Mouse (Mus musculus) G1E (cell line): ENCODE results near the gene Hoxc12. TPM values are rescaled to one million over a fixed set of nuclear protein-coding genes. Genes with fewer than 3 reads are reported as not detected.
A peak's percentile ranks its signal among the peaks of the same experiment; 100 is the strongest.

Source experiments
- ATAC-seq: 2 replicates; pipeline ENCODE4 v1.8.0; 2016; ENCODE audit warnings: mild to moderate bottlenecking; ENCODE audit not compliant: insufficient number of reproducible peaks, poor library complexity, low FRiP score, severe bottlenecking; ENCODE audit errors: extremely low read depth
- DNase-seq: peaks from one replicate; pipeline ENCODE4 v3.0.0; 2012; ENCODE audit warnings: low spot score
- H3K27me3 ChIP-seq: 2 replicates; pipeline ENCODE4 v1.6.1; 2012; ENCODE audit warnings: mild to moderate bottlenecking, low read length, inconsistent platforms; ENCODE audit not compliant: insufficient read depth
- H3K36me3 ChIP-seq: replicated peaks from 2 replicates; pipeline ENCODE3; 2012; ENCODE audit warnings: mild to moderate bottlenecking, inconsistent platforms
- H3K4me1 ChIP-seq: 2 replicates; pipeline ENCODE4 v1.6.1; 2012; ENCODE audit warnings: low read depth, low read length, inconsistent platforms, mixed read lengths; ENCODE audit not compliant: insufficient read depth
- H3K4me3 ChIP-seq: 2 replicates; pipeline ENCODE4 v1.5.1; 2012; ENCODE audit warnings: low read depth, mild to moderate bottlenecking, inconsistent platforms, low read length, moderate library complexity, mixed read lengths
- H3K9me3 ChIP-seq: replicated peaks from 2 replicates; pipeline ENCODE4 v1.6.1; 2012; ENCODE audit warnings: inconsistent platforms
- CTCF ChIP-seq: IDR thresholded peaks from 2 replicates; pipeline ENCODE4 v1.5.1; 2012; ENCODE audit warnings: low read depth, low read length, inconsistent platforms, mixed read lengths
- GATA1 ChIP-seq: IDR thresholded peaks from 2 replicates; pipeline ENCODE4 v1.6.1; 2012; ENCODE audit warnings: borderline replicate concordance, low read length, inconsistent platforms, mixed read lengths
- GATA2 ChIP-seq: IDR thresholded peaks from 2 replicates; pipeline ENCODE4 v1.6.1; 2012; ENCODE audit warnings: low read depth, low read length, inconsistent platforms, borderline replicate concordance
- POLR2AphosphoS5 ChIP-seq: IDR thresholded peaks from 2 replicates; pipeline ENCODE4 v1.6.1; 2012; ENCODE audit warnings: low read depth, low read length, inconsistent platforms; ENCODE audit not compliant: insufficient replicate concordance
- TAL1 ChIP-seq: conservative IDR thresholded peaks from 2 replicates; pipeline ENCODE4 v1.6.1; 2012; ENCODE audit warnings: low read depth, low read length, inconsistent platforms, mixed read lengths
- polyA plus RNA-seq: library from polyadenylated mRNA; stranded (reverse); fragments of >175 nt; gene quantifications from 2 replicates; pipeline ENCODE4 v1.2.3, GENCODE M21; 2012
- total RNA-seq, 2 experiments: library from RNA; stranded (forward) in 1 of 2; stranded (reverse) in 1 of 2; fragments of 200-1000 nt in 1 of 2; fragments of >200 nt in 1 of 2; fragmentation: Nextera tagmentation in 1 of 2; gene quantifications; 2 replicates each; pipeline ENCODE4 v1.2.3; 2014 to 2017

Hoxc12 gene
- total and polyA plus RNA-seq, 3 experiments = not detected

GRCm38 (mm10) chr15:102966776-102967311 lies 30.3 kb downstream of the Hoxc12 start, which contains the start of gene Hoxc10:
Gene Hoxc10 (plus strand): TSS chr15:102966796.
- no peak for TF ChIP-seq CTCF
- no peak for TF ChIP-seq POLR2AphosphoS5
- no peak for TF ChIP-seq GATA2
- TF ChIP-seq TAL1 = no peak
- TF ChIP-seq GATA1 = no peak
- no peak for DNase-seq
- Histone ChIP-seq H3K27me3 (peaks cover 90% of the 10 kb centered on the region), H3K4me3 (peak within 1 kb of the TSS; percentile 65; the same call in 1 of the 2 replicates), H3K36me3 (no peaks in the 10 kb centered on the region), H3K4me1 (peaks cover 45% of the 10 kb centered on the region), H3K9me3 (no peaks in the 10 kb centered on the region)
- ATAC-seq = no peak

GRCm38 (mm10) chr15:102967312-102967510 lies 30.7 kb downstream of the Hoxc12 start, which contains the start of gene Hoxc5:
Gene Hoxc5 (plus strand): TSS chr15:102967443.
- DNase-seq (no peak), ATAC-seq (no peak)
- TF ChIP-seq GATA2 = no peak
- TF ChIP-seq TAL1 = no peak
- TF ChIP-seq CTCF = no peak
- TF ChIP-seq GATA1 = no peak
- TF ChIP-seq POLR2AphosphoS5 = no peak
- Histone ChIP-seq H3K4me3 (peak within 1 kb of the TSS; percentile 65; the same call in 1 of the 2 replicates), H3K4me1 (peaks cover 48% of the 10 kb centered on the region), H3K9me3 (no peaks in the 10 kb centered on the region), H3K36me3 (no peaks in the 10 kb centered on the region), H3K27me3 (peaks cover 92% of the 10 kb centered on the region)

GRCm38 (mm10) chr15:102967511-102968397 lies 31.2 kb downstream of the Hoxc12 start:
- H3K4me1 ChIP-seq = peaks cover 47% of the 10 kb centered on the region
- ATAC-seq (no peak), DNase-seq (no peak)
- H3K9me3 ChIP-seq = no peaks in the 10 kb centered on the region
- no peaks in the 10 kb centered on the region for H3K36me3 ChIP-seq
- TF ChIP-seq TAL1 (no peak), GATA2 (no peak), GATA1 (no peak), POLR2AphosphoS5 (no peak), CTCF (no peak)
- peaks cover 92% of the 10 kb centered on the region for H3K27me3 ChIP-seq
- H3K4me3 ChIP-seq = peak overlapping the region; percentile 65; the same call in 1 of the 2 replicates

GRCm38 (mm10) chr15:102969296-102969695 lies 32.7 kb downstream of the Hoxc12 start:
- H3K4me3 ChIP-seq = no peak overlapping the region
- H3K27me3 ChIP-seq = peaks cover 92% of the 10 kb centered on the region
- no peaks in the 10 kb centered on the region for H3K36me3 ChIP-seq
- H3K9me3 ChIP-seq = no peaks in the 10 kb centered on the region
- DNase-seq (no peak), ATAC-seq (no peak)
- TF ChIP-seq CTCF = no peak
- no peak for TF ChIP-seq POLR2AphosphoS5
- TF ChIP-seq GATA1 = no peak
- TF ChIP-seq GATA2 = no peak
- no peak for TF ChIP-seq TAL1
- peaks cover 39% of the 10 kb centered on the region for H3K4me1 ChIP-seq

- no peak for ATAC-seq
- H3K9me3 ChIP-seq = no peaks in the 10 kb centered on the region
- TF ChIP-seq GATA1 (no peak), POLR2AphosphoS5 (no peak), GATA2 (no peak), CTCF (no peak), TAL1 (no peak)
- no peak overlapping the region for H3K4me3 ChIP-seq
- DNase-seq = no peak
- no peaks in the 10 kb centered on the region for H3K36me3 ChIP-seq
- peaks cover 42% of the 10 kb centered on the region for H3K4me1 ChIP-seq
- peaks cover 90% of the 10 kb centered on the region for H3K27me3 ChIP-seq
Measured at GRCm38 (mm10) chr15:102970740-102971139, 34.2 kb downstream of the Hoxc12 start.

GRCm38 (mm10) chr15:102972254-102972653 lies 35.7 kb downstream of the Hoxc12 start:
- no peaks in the 10 kb centered on the region for H3K9me3 ChIP-seq
- no peak for ATAC-seq
- H3K27me3 ChIP-seq = peaks cover 84% of the 10 kb centered on the region
- no peak for DNase-seq
- no peak overlapping the region for H3K4me3 ChIP-seq
- H3K4me1 ChIP-seq = peaks cover 43% of the 10 kb centered on the region
- H3K36me3 ChIP-seq = no peaks in the 10 kb centered on the region
- TF ChIP-seq TAL1 (no peak), GATA2 (no peak), CTCF (no peak), GATA1 (no peak), POLR2AphosphoS5 (no peak)
